18 mouse cellular contexts compared by ENCODE assay signal in the genomic region with DNA sequence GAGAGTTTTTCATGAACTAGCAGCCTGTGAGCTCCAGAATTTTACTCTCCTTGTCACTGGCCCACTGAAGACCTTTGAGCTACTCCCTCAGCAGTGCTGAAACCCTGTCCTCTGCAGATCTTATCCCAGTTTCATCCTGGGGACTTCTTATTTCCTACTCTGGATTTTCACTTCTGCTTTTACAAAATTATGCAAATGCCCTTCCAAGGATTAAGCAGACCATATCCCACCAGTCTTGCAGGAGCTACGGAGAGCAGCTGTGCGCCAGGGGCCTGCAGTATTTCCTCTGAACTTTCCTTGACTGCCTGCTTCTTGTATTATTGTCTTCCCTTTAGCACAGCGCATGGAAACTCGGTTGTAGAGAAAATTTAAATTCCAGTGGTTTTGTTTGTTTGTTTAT.
DNase-seq lines count a peak whose midpoint lies in the region; ATAC-seq and TF ChIP-seq lines count a peak whose summit lies in the region.
"Had no signal": no experiment of that assay in that cellular context is flagged by ENCODE, and none has a peak within 500 bp of the region (broad histone marks: within the 10 kb centered on the region; RNA-seq: fewer than 3 reads in every experiment).

No protein-coding gene starts in this region.

- no peak for TF ChIP-seq EP300 in heart, postnatal 0 days (IDR thresholded peaks at IDR 0.05; ENCODE audit: low read depth)

- no peak overlapping the region for H3K4me3 ChIP-seq in heart, postnatal 0 days (ENCODE audit: low read depth, low read length)
- H3K4me3 ChIP-seq in midbrain, embryonic 11.5 days (ENCODE audit: low read depth, low read length), result no peak overlapping the region
- no peak overlapping the region for H3K4me3 ChIP-seq in midbrain, embryonic 10.5 days
- H3K4me3 ChIP-seq in forebrain, embryonic 15.5 days, result no peak overlapping the region
- no peak overlapping the region for H3K4me3 ChIP-seq in lung, adult 2 months (replicated peaks; ENCODE audit: extremely low read depth, low read depth, low read length)
- H3K4me3 ChIP-seq: embryonic facial prominence, embryonic 12.5 days; kidney, embryonic 15.5 days; megakaryocyte, embryonic 14.5 days had no signal

- WGBS in heart, postnatal 0 days, result 86% methylated on average over 4 of the region's 4 CpGs
- WGBS in midbrain, embryonic 11.5 days, result 73% methylated on average over 4 of the region's 4 CpGs
- whole genome bisulfite sequencing in midbrain, embryonic 10.5 days, result 80% methylated on average over 4 of the region's 4 CpGs
- WGBS in forebrain, embryonic 15.5 days, result 66% methylated on average over 4 of the region's 4 CpGs
- WGBS in lung, adult 2 months, result 68% methylated on average over 4 of the region's 4 CpGs

- H3K27ac ChIP-seq in heart, postnatal 0 days (ENCODE audit: low read depth), result peak overlapping the region; percentile 2; the same call in 1 of the 2 replicates
- no peak overlapping the region for H3K27ac ChIP-seq in midbrain, embryonic 11.5 days (ENCODE audit: low read depth, low read length)
- no peak overlapping the region for H3K27ac ChIP-seq in midbrain, embryonic 10.5 days (replicated peaks)
- peak overlapping the region; percentile 95 for H3K27ac ChIP-seq in forebrain, embryonic 15.5 days (replicated peaks)
- H3K27ac ChIP-seq: embryonic facial prominence, embryonic 12.5 days; kidney, embryonic 15.5 days; liver, embryonic 14.5 days had no signal

- no peak for ATAC-seq in heart, postnatal 0 days (ENCODE audit: insufficient read depth, low read depth)
- ATAC-seq in midbrain, embryonic 11.5 days (ENCODE audit: low FRiP score), result no peak
- no peak for ATAC-seq in forebrain, embryonic 15.5 days (replicated peaks)
- ATAC-seq in megakaryocyte progenitor cell, adult 5-6 weeks (replicated peaks; ENCODE audit: poor library complexity), result peak; percentile 29; the same call in 1 of the 2 replicates
- ATAC-seq: intestine, postnatal 0 days; Patski had no signal

- no peak for TF ChIP-seq POLR2A in lung, adult 2 months (IDR thresholded peaks at IDR 0.05; ENCODE audit: borderline replicate concordance, extremely low read depth, low read depth, low read length)

- H3K4me2 ChIP-seq in heart, postnatal 0 days (ENCODE audit: low read depth, low read length), result no peak overlapping the region
- H3K4me2 ChIP-seq in midbrain, embryonic 11.5 days, result no peak overlapping the region
- no peak overlapping the region for H3K4me2 ChIP-seq in forebrain, embryonic 15.5 days (replicated peaks)
- H3K4me2 ChIP-seq: embryonic facial prominence, embryonic 12.5 days; kidney, embryonic 15.5 days had no signal

- H3K9me3 ChIP-seq in heart, postnatal 0 days (replicated peaks; ENCODE audit: control insufficient read depth, low read length), result no peaks in the 10 kb centered on the region
- no peaks in the 10 kb centered on the region for H3K9me3 ChIP-seq in midbrain, embryonic 11.5 days (ENCODE audit: control insufficient read depth, low read length)
- no peaks in the 10 kb centered on the region for H3K9me3 ChIP-seq in midbrain, embryonic 10.5 days (replicated peaks)
- no peaks in the 10 kb centered on the region for H3K9me3 ChIP-seq in forebrain, embryonic 15.5 days
- H3K9me3 ChIP-seq: embryonic facial prominence, embryonic 12.5 days; kidney, embryonic 15.5 days; megakaryocyte, embryonic 14.5 days had no signal

- H3K36me3 ChIP-seq in heart, postnatal 0 days (replicated peaks; ENCODE audit: control insufficient read depth, insufficient read depth, low read length), result peaks cover 16% of the 10 kb centered on the region
- no peaks in the 10 kb centered on the region for H3K36me3 ChIP-seq in midbrain, embryonic 11.5 days (ENCODE audit: control insufficient read depth, insufficient read depth, low read length)
- H3K36me3 ChIP-seq in midbrain, embryonic 10.5 days, result peaks cover 22% of the 10 kb centered on the region
- H3K36me3 ChIP-seq in forebrain, embryonic 15.5 days, result no peaks in the 10 kb centered on the region

- TF ChIP-seq CTCF in heart, postnatal 0 days (IDR thresholded peaks at IDR 0.05; ENCODE audit: low read depth), result no peak
- TF ChIP-seq CTCF in lung, adult 2 months (IDR thresholded peaks at IDR 0.05; ENCODE audit: insufficient read depth, low read length), result no peak

- no peaks in the 10 kb centered on the region for H3K27me3 ChIP-seq in heart, postnatal 0 days (ENCODE audit: control insufficient read depth, insufficient read depth, low read length)
- H3K27me3 ChIP-seq in midbrain, embryonic 11.5 days (ENCODE audit: control insufficient read depth, insufficient read depth, low read length), result no peaks in the 10 kb centered on the region
- no peaks in the 10 kb centered on the region for H3K27me3 ChIP-seq in midbrain, embryonic 10.5 days (ENCODE audit: low read depth, poor library complexity, severe bottlenecking)
- H3K27me3 ChIP-seq in forebrain, embryonic 15.5 days, result no peaks in the 10 kb centered on the region
- H3K27me3 ChIP-seq: embryonic facial prominence, embryonic 12.5 days; kidney, embryonic 15.5 days; megakaryocyte, embryonic 14.5 days; Patski had no signal

- H3K9ac ChIP-seq in heart, postnatal 0 days (replicated peaks; ENCODE audit: low read depth, low read length), result no peak overlapping the region
- no peak overlapping the region for H3K9ac ChIP-seq in midbrain, embryonic 11.5 days (ENCODE audit: low read length)
- H3K9ac ChIP-seq in forebrain, embryonic 15.5 days (replicated peaks), result no peak overlapping the region
- H3K9ac ChIP-seq: embryonic facial prominence, embryonic 12.5 days; kidney, embryonic 15.5 days; liver, embryonic 14.5 days had no signal

- peaks cover 10% of the 10 kb centered on the region for H3K4me1 ChIP-seq in heart, postnatal 0 days (ENCODE audit: control insufficient read depth, insufficient read depth)
- peaks cover 7% of the 10 kb centered on the region for H3K4me1 ChIP-seq in midbrain, embryonic 11.5 days (ENCODE audit: control insufficient read depth, insufficient read depth, low read length)
- H3K4me1 ChIP-seq in midbrain, embryonic 10.5 days, result peaks cover 15% of the 10 kb centered on the region
- H3K4me1 ChIP-seq in forebrain, embryonic 15.5 days, result peaks cover 48% of the 10 kb centered on the region
- peaks cover 15% of the 10 kb centered on the region for H3K4me1 ChIP-seq in lung, adult 2 months (ENCODE audit: control insufficient read depth, insufficient read depth, low read length)

- no peak for DNase-seq in heart, postnatal 0 days (ENCODE audit: low spot score)
- no peak for DNase-seq in heart, adult 8-10 months (ENCODE audit: low spot score)
- peak; percentile 71 for DNase-seq in midbrain, embryonic 11.5 days (ENCODE audit: low spot score, missing footprints)
- DNase-seq in midbrain, embryonic 10.5 days (ENCODE audit: low spot score), result no peak
- no peak for DNase-seq in lung, adult 2 months
- DNase-seq in thymus, postnatal 14 days, result no peak
- DNase-seq: adrenal gland, adult 8-10 months; cerebellum, adult 9-11 months; kidney, postnatal 4 days; spleen, adult 18-20 months had no signal

Comparison
In these comparisons a context has a peak if more than half of its experiments do, and no peak if none do; other contexts are left out.
1. H3K27ac ChIP-seq: peak in heart, postnatal 0 days (single experiment) and forebrain, embryonic 15.5 days (single experiment); none in midbrain, embryonic 11.5 days (single experiment) and midbrain, embryonic 10.5 days (single experiment).